Mouse (Mus musculus) gastrocnemius, postnatal 14 days (tissue): ENCODE measurements around the gene Gpr85. TPM values are rescaled to one million over a fixed set of nuclear protein-coding genes. Genes with fewer than 3 reads are reported as not detected.

Experiments
- DNase-seq: peaks from one replicate; pipeline ENCODE4 v3.0.0; 2021; ENCODE audit warnings: mixed read lengths
- intact Hi-C: fragments of 180-260 bp; cut with DNase I; formaldehyde crosslinking; loops from one replicate; pipeline ENCODE4 v1.15.1; 2025; ENCODE audit warnings: low total_unique reads
- total RNA-seq, 2 experiments: library from RNA; stranded (reverse); gene quantifications; 2 replicates each; pipeline ENCODE4 v1.2.3; 2021

Gpr85 gene
- total RNA-seq, 2 experiments from 2014 or later, result 0.40 to 0.82 TPM

DNA sequence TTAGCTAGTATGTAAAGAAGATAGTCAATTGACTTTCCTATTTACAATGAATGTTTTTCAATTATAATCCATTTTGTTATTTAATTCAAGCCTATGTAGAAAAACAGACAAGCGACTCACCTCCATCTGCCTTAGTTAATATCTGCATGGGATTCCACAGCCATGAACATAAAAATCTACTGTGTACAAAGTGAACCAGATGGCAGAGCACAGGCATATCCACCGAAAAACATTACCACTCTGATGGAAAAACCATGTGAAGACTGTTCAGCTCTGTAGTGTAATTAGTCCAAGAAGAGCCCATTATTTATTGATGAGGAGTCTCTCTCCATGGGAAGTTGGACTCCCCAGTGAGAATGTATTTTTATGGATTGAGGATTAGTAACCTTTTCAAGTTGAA, 7.0 kb downstream of the Gpr85 start:
- intact Hi-C loops, result no loop called here
- no peak for DNase-seq

DNA sequence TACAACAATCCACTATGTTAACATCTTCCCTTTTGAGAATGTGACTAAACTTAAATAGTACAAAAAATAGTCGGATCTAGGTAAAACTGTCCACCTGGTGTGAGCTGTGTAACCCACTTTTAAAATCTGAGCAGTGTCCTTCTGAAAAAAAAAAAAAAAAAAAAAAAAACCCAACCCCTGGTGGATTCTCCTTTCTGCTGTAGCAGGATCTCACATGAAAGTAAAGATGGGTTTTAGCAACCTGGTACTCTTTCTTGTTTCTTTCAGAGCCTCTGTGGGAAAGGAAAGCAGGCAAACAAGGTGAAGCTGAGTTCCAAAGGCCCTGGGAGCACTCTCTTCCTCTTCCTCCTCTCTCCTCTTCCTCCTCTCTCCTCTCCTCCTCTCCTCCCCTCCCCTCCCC, 10.9 kb downstream of the Gpr85 start:
- intact Hi-C loops, result no loop called here
- DNase-seq, result no peak

DNA sequence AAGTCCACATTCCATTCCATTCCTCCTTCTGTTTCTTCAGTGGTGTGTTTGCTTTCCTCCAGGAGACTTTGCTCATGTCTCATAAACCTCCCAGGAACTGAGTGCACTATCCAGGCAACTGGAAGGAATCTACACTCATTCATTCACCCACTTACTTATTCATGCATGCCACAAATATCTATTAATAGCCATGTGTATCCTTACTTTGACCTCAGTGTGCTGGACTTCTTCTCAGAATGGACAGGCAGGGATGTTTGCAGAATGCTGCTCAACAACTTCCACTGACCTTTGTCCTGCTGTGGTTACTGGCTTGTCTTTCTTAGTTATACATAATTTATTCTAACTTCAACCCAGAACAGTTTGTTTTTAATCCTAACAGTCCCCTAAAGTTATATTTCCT, 23.1 kb downstream of the Gpr85 start:
- intact Hi-C loops, result no loop called here
- DNase-seq, result no peak

DNA sequence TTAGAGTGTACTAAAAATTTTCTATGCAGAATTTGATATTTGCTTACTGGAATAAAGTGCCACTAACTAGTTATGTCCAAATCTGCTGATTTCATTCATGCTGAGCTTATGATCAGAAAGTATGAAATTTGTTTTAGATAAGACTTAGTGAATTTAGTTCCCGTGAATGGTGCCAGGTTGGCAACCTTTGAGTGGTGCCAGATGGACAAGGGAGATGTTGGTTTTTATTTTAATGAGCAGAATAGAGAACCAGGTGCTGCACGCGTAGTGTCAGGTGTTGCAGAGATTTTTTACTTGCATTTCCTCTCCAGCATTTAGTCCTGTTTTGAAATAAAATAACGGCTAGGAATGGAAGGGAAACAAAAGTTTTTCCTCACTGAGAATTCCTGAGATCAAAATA, 27.6 kb downstream of the Gpr85 start:
- intact Hi-C loops, result no loop called here
- no peak for DNase-seq

DNA sequence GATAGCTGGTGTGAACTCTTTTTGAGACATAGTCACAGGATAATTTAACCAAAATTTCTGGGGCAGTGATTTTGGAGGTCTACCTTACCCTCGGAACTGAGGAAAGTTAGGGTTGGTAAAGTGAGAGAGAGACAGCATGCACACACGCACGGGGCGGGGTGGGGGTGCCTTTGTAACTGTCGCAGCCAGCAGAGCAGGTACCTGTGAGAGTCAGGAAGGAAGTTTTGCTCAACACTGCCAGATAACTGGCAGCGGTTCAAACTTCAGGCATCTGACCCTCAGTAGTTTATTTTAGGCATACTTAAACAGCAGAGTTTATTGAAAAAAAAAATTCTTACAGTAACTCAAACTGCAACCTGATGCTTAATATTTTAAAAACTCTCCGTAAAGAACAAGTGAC, 39.7 kb downstream of the Gpr85 start:
- intact Hi-C loops, result no loop called here

DNA sequence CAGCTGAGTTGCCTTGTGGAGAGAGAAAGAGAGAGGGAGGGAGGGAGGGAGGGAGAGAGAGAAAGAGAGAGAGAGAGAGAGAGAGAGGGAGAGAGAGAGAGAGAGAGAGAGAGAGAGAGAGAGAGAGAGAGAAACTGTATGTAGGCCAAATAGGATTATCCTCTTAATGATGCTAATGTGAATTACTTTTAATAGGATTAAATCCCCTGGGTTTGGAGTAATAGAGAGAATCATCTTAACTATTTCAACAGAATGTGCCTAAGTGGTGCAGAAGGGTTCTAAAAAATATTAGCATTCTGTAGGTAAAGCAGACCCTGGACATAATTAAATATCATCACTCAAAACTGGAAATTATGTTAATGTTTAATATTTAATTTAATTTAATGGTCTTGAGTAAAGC, 42.4 kb downstream of the Gpr85 start:
- no peak for DNase-seq
- intact Hi-C loops, result no loop called here

More for the DNA sequence above, 39.7 kb downstream of the Gpr85 start:
- DNase-seq, result no peak

Other genes with a start within 250 kb of the Gpr85 start
- 10 to 100 TPM in 1 of 2 experiments, 1 to 10 TPM in 1; 8.4 to 11.1 TPM for gene Tmem168, start 231.8 kb downstream of the Gpr85 start, total RNA-seq
- 1 to 10 TPM; 6.7 to 7.8 TPM for gene Bmt2, start 162.0 kb downstream of the Gpr85 start, total RNA-seq
- 10 to 100 TPM; 25.0 to 26.1 TPM for gene 2610001J05Rik, start 31.6 kb upstream of the Gpr85 start, total RNA-seq